Mouse (Mus musculus): Measurements from ENCODE around the gene Mr1. TPM values are rescaled to one million over a fixed set of nuclear protein-coding genes. Genes with fewer than 3 reads are reported as not detected.
A peak's percentile ranks its signal among the peaks of the same experiment; 100 is the strongest.

Mr1 gene
- total RNA-seq, 1 experiment from 2014 or later: 22.7 TPM

DNA sequence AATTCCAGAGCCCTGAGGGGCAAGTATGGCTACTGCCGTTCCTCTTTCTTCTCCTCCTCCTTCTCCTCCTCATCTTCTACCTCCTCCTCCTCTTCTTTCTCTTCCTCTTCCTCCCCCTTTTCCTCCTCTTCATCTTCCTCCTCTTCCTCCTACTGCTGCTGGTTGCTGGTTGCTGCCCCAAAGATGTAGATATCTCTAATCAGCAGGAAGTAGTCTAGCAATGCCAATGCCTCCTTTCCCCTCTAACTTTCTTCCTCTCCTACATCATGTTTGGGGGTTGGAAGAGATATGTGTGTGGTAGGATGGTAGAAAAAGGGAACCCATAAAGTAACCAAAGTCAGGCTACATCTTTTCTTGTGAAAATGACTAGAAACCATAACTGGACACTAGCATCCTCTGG lies 40.3 kb downstream of the Mr1 start:
- no peak for ATAC-seq (replicated peaks in 1 of 2; ENCODE audit: insufficient read depth in 1 of 2, low FRiP score in 2 of 2, low TSS enrichment in 1 of 2, low read depth in 1 of 2, poor library complexity in 2 of 2, severe bottlenecking in 2 of 2)

DNA sequence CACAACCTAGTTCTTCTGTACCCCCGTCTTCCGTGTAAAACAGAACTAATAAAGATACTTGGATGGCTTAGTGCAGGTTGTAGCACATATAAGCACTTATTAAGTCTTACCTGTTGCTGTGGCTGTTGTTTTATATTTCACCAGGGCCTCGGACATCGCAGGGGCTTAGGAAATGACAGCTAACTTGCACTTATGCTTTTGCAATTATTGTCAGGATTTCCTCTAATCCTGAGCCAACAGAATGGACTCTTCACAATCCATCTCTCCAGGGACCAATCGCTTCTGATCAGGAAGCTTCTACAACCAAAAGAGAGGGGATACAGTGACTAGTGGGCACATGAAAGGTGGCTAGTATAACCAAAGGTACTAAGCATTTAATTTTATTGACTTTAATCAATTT lies 42.6 kb downstream of the Mr1 start:
- no peak for ATAC-seq (replicated peaks in 1 of 2; ENCODE audit: insufficient read depth in 1 of 2, low FRiP score in 2 of 2, low TSS enrichment in 1 of 2, low read depth in 1 of 2, poor library complexity in 2 of 2, severe bottlenecking in 2 of 2)

GRCm38 (mm10) chr1:155102631-155103030 lies 44.0 kb downstream of the Mr1 start:
- ATAC-seq (replicated peaks in 1 of 2; ENCODE audit: insufficient read depth in 1 of 2, low FRiP score in 2 of 2, low TSS enrichment in 1 of 2, low read depth in 1 of 2, poor library complexity in 2 of 2, severe bottlenecking in 2 of 2): no peak

DNA sequence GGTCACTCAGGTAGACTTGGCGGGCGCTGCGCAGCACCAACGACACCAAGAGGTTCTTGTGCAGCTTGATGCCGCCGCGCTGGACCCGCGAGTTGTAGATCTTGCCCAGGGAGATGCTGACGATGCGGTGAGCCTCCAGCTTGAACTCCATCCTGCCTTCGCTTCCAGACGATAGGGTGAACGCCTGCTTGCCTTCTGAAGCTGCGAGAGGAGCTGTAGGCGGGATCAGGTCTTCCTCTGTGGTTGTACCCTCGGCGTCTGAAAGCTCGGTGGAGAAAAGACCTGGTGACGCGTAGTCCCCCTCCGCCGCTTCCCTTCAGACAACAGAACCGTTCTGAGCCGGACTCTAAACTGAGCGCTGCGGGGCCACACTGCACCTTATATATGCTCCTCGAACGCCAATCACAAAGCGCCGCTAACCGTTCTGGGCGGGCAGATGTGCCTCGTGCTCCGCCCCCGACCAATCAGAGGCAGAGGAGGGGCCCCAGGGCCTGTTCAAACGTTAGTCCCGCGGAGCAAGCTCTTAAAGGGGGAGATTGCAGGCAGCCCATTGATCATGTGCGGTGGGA lies 47.2 kb downstream of the Mr1 start, which contains the start of gene Ier5:
TSS of gene Ier5 (minus strand) at position 357 of the 569 bp plus-strand sequence.
- ATAC-seq (replicated peaks in 1 of 2; ENCODE audit: insufficient read depth in 1 of 2, low FRiP score in 2 of 2, low TSS enrichment in 1 of 2, low read depth in 1 of 2, poor library complexity in 2 of 2, severe bottlenecking in 2 of 2): peak; percentile 89 to 93

- no peak for ATAC-seq (replicated peaks in 1 of 2; ENCODE audit: insufficient read depth in 1 of 2, low FRiP score in 2 of 2, low TSS enrichment in 1 of 2, low read depth in 1 of 2, poor library complexity in 2 of 2, severe bottlenecking in 2 of 2)
Measured at GRCm38 (mm10) chr1:155098486-155099279, 47.9 kb downstream of the Mr1 start.

- peak; percentile 24 to 41 for ATAC-seq (replicated peaks in 1 of 2; ENCODE audit: insufficient read depth in 1 of 2, low FRiP score in 2 of 2, low TSS enrichment in 1 of 2, low read depth in 1 of 2, poor library complexity in 2 of 2, severe bottlenecking in 2 of 2)
Measured at GRCm38 (mm10) chr1:155097931-155098485, 48.6 kb downstream of the Mr1 start.

DNA sequence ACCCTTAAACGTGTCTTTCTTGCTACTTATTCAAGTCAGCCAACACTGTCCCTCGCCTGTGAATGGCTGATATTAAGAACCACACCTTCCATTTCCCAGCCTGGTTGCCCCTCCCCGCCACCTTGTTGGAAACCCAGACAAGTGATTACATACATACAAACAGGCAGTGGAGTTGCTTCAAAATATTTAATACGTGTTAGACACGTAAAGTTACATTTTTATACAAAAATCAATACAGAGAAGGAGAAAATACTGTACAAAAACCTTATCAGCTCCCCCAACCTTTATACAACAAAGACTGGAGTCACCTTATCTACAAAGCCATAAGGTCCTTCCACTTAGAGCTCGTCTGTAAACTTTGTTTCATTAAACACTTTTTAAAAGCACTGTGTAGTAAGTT lies 49.3 kb downstream of the Mr1 start:
- no peak; a peak in 1 of 4 replicates for ATAC-seq (replicated peaks in 1 of 2; ENCODE audit: insufficient read depth in 1 of 2, low FRiP score in 2 of 2, low TSS enrichment in 1 of 2, low read depth in 1 of 2, poor library complexity in 2 of 2, severe bottlenecking in 2 of 2)

- ATAC-seq (replicated peaks in 1 of 2; ENCODE audit: insufficient read depth in 1 of 2, low FRiP score in 2 of 2, low TSS enrichment in 1 of 2, low read depth in 1 of 2, poor library complexity in 2 of 2, severe bottlenecking in 2 of 2): peak in 1 of 2 experiments; percentile 25; a peak in 1 of 4 replicates
Measured at GRCm38 (mm10) chr1:155096620-155097261, 49.9 kb downstream of the Mr1 start.

DNA sequence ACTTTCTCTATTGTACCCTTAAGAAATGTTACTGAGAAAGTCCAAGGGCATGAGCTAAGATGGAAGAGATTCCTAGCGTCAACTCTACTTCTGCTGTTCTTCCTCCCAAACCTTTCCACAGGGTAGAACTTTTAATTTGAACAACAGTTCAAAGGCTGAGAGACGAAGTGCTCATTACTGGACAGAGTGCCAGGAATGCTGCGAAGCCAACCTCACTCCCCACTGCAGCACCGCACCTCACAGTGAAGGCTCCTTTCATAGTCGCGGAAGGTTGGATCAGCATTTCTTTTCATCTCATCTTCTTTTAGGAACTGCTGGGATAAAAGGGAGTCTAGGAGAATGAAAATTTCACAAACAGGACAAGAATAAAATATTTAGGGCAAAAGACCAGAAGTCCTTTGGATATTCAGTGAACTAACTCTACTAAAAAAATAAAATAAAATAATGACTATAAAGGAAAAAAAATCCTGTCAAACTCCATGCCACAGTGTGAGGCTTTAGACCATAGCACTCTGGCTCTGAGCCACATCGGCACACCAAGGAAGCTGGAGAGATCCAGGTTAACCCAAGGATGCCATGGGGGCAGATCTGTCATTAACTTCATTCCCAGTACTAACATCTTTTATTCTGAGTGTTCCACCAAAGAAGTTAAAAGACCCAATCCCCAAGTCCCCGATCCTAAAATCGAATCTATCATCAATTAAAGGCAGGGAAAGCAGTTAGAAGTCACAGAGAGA lies 52.5 kb downstream of the Mr1 start:
- ATAC-seq (replicated peaks in 1 of 2; ENCODE audit: insufficient read depth in 1 of 2, low FRiP score in 2 of 2, low TSS enrichment in 1 of 2, low read depth in 1 of 2, poor library complexity in 2 of 2, severe bottlenecking in 2 of 2): no peak

- no peak for ATAC-seq (replicated peaks in 1 of 2; ENCODE audit: insufficient read depth in 1 of 2, low FRiP score in 2 of 2, low TSS enrichment in 1 of 2, low read depth in 1 of 2, poor library complexity in 2 of 2, severe bottlenecking in 2 of 2)
Measured at GRCm38 (mm10) chr1:155093145-155093791, 53.3 kb downstream of the Mr1 start.

DNA sequence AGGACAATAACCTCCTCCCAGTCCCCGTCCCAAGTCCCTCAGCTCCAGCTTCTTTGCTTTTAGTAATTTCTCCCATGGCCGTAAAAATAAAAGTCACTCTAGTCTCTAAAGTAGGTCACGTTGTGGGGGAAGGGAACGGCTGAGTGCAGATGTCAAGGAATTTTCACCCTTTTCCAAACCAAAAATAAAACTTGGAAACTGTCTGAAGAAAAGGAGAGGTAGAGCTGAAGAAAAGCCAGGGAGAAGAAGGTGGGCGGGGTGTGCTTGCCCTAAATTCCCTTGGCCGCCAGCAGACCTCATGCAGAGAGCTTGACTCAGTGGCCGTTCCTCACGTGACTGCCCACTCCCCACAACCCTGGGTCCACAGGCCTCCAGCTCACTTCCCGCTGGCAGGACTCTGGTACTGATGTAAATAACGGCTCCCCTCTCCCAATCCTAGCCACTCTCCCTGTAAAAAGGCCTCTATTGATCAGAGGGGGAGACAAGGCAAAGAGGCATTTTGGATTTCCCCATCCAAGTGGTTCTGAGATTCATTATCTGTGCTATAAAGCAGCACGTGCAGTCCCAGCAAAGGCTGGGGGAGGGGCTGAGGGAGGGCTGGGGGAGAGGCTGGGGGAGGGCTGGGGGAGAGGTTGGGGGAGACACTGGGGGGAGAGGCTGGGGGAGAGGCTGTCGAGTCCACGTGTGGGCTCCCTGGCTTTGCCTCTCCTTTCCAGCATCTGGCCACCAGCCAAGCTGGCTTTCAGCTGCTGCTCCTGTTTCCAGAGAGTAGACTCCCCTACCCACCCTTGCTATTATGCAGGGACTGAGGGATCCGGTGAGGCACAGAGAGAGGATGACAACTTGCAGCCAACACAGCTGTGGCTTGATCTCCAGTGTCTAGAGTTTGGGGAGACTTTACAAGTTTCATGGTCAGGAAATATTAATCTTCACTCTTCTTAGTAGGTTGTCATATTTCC lies 54.5 kb downstream of the Mr1 start:
- ATAC-seq (replicated peaks in 1 of 2; ENCODE audit: insufficient read depth in 1 of 2, low FRiP score in 2 of 2, low TSS enrichment in 1 of 2, low read depth in 1 of 2, poor library complexity in 2 of 2, severe bottlenecking in 2 of 2): no peak

- peak; percentile 43 to 73; a peak in 3 of 4 replicates for ATAC-seq (replicated peaks in 1 of 2; ENCODE audit: insufficient read depth in 1 of 2, low FRiP score in 2 of 2, low TSS enrichment in 1 of 2, low read depth in 1 of 2, poor library complexity in 2 of 2, severe bottlenecking in 2 of 2)
Measured at GRCm38 (mm10) chr1:155091374-155091841, 55.2 kb downstream of the Mr1 start.

DNA sequence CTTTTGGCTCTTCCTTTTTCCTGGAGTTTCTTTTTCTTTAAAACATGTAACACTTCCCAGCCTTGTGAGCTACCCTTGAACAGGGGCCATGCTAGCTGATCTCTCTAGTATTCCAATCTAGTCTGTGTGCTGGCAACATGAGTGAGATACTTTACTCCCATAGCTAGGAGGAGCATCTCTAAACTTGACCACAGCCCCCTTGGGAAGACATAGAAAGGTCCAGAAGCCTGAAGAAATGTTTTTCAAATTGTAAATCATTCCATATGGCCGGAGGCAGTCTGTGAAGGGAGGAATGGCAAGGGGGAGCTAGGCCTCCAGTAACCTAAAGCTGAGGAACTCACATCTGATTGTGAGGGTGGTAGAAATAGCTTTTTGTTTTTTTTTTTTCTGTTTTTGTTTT lies 55.9 kb downstream of the Mr1 start:
- ATAC-seq (replicated peaks in 1 of 2; ENCODE audit: insufficient read depth in 1 of 2, low FRiP score in 2 of 2, low TSS enrichment in 1 of 2, low read depth in 1 of 2, poor library complexity in 2 of 2, severe bottlenecking in 2 of 2): no peak

DNA sequence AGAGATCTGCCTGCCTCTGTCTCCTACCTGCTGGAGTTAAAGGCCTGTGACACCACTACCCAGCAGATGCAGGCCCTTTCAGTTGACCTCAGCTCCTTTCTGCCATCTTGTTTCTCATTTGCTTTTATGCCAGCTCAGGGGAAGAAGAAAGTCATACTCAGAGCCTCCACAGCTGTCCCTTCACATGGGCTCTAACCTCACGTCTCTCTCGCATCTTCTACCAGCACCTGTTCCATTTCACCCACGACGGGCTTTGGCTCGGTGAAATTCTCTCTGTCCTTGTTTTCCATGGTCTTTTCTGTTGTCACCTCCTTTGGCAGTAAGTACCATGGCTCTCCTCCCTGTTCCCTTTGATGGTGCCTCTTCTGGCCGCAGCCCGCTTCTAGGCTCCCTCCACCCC lies 56.3 kb downstream of the Mr1 start:
- no peak for ATAC-seq (replicated peaks in 1 of 2; ENCODE audit: insufficient read depth in 1 of 2, low FRiP score in 2 of 2, low TSS enrichment in 1 of 2, low read depth in 1 of 2, poor library complexity in 2 of 2, severe bottlenecking in 2 of 2)

DNA sequence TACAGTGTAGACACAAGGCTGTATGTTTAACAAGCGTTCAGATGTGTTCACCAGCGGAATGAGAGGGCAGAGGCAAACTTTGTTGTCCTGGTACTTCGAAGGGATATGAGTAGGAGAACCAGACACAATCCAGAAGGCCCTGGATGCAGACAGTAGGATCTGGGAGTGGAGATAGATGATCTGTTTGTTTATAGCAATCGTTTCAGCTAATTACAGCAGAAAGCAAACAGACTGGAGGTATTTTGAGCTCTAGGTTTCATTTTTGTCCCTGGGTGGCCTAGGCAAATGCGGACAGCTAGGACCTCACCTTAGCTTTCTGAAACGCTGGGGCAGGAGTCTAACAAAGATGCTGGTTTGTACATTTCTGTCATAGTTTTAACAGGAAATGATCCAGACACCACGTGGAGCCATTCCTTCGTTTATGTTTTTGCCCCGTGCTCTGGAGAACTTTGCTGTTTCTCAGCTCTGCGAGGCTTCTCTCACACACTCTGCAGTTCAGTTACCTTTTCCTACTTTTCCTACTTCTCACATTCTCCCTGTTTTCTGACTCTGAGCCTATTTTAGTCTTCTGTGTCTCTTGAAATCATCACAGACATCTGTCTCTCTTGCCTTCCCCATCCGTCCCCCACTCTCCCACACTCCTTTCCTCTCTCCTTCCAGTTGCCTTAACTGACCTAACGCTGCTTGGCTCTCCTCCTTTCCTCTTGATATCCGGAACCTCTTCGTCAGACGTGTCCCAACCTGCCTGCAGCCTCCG lies 57.6 kb downstream of the Mr1 start:
- ATAC-seq (replicated peaks in 1 of 2; ENCODE audit: insufficient read depth in 1 of 2, low FRiP score in 2 of 2, low TSS enrichment in 1 of 2, low read depth in 1 of 2, poor library complexity in 2 of 2, severe bottlenecking in 2 of 2): no peak
